Mouse (Mus musculus): Measurements from ENCODE around the gene Ffar1. TPM values are rescaled to one million over a fixed set of nuclear protein-coding genes. Genes with fewer than 3 reads are reported as not detected.

The Ffar1 gene
- total and polyA plus RNA-seq, 3 experiments, result 0.11 TPM; not detected in 2

DNA sequence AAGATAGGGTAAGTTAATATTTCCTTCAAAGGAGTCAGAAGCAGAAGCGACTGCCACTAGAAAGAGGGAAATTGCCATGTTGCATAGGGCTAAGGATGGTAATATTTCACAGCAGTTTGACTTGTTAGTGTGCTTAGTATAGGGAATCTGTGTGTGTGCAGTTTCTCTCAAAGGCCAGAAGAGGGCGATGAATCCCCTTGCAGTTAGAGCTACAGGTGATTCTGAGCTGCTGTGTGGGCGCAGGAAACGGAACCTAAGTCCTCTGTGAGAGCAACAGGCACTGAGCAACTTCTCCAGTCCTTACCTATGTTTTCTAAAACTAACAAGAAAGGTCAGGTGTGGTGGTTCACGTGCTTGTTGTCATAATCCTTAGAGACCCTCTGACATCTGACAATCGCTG lies 51.0 kb downstream of the Ffar1 start:
- TF ChIP-seq CTCF (IDR thresholded peaks at IDR 0.05; ENCODE audit: low read depth, low read length) (peak; percentile 61; the same call in 1 of the 2 replicates), GATA1 (IDR thresholded peaks at IDR 0.05; ENCODE audit: borderline replicate concordance, low read length) (no peak)
- no peaks in the 10 kb centered on the region for H3K36me3 ChIP-seq (replicated peaks)
- H3K4me3 ChIP-seq (ENCODE audit: low read depth, low read length), result no peak overlapping the region
- DNase-seq (ENCODE audit: low spot score) (no peak), ATAC-seq (ENCODE audit: extremely low read depth, insufficient number of reproducible peaks, low FRiP score, poor library complexity, severe bottlenecking) (no peak)
- H3K27me3 ChIP-seq (ENCODE audit: insufficient read depth, low read length), result 0 out of 2 replicates have a peak, but pooled peaks cover 6% of the 10 kb centered on the region
- no peaks in the 10 kb centered on the region for H3K9me3 ChIP-seq (replicated peaks)
- no peaks in the 10 kb centered on the region for H3K4me1 ChIP-seq (ENCODE audit: insufficient read depth, low read depth, low read length)

Other genes with a start within 250 kb of the Ffar1 start
Only the 20 nearest of the 27 such genes appear.
- gene Pmis2, start 190.0 kb downstream of the Ffar1 start, total RNA-seq (2014; fragmentation: Nextera tagmentation), result not detected in 2 replicates
- not detected in 2 replicates for gene Pmis2, start 190.0 kb downstream of the Ffar1 start, total RNA-seq (2017)
- not detected in 2 replicates for gene Pmis2, start 190.0 kb downstream of the Ffar1 start, polyA plus RNA-seq (2012)
- not detected in 2 replicates for gene 2200002J24Rik, start 162.6 kb downstream of the Ffar1 start, total RNA-seq (2014; fragmentation: Nextera tagmentation)
- not detected in 2 replicates for gene 2200002J24Rik, start 162.6 kb downstream of the Ffar1 start, total RNA-seq (2017)
- not detected in 2 replicates for gene 2200002J24Rik, start 162.6 kb downstream of the Ffar1 start, polyA plus RNA-seq (2012)
- not detected in 2 replicates for gene Atp4a, start 149.4 kb downstream of the Ffar1 start, total RNA-seq (2014; fragmentation: Nextera tagmentation)
- 0.05 and 0.06 TPM in 2 replicates for gene Atp4a, start 149.4 kb downstream of the Ffar1 start, total RNA-seq (2017)
- gene Atp4a, start 149.4 kb downstream of the Ffar1 start, polyA plus RNA-seq (2012), result not detected in 2 replicates
- gene Tmem147, start 132.0 kb downstream of the Ffar1 start, total RNA-seq (2014; fragmentation: Nextera tagmentation), result 57.5 and 67.7 TPM in 2 replicates
- 47.5 and 54.9 TPM in 2 replicates for gene Tmem147, start 132.0 kb downstream of the Ffar1 start, total RNA-seq (2017)
- gene Tmem147, start 132.0 kb downstream of the Ffar1 start, polyA plus RNA-seq (2012), result 40.1 and 44.9 TPM in 2 replicates
- gene Gapdhs, start 117.9 kb downstream of the Ffar1 start, total RNA-seq (2014; fragmentation: Nextera tagmentation), result not detected in 2 replicates
- not detected in 2 replicates for gene Gapdhs, start 117.9 kb downstream of the Ffar1 start, total RNA-seq (2017)
- gene Gapdhs, start 117.9 kb downstream of the Ffar1 start, polyA plus RNA-seq (2012), result not detected in 2 replicates
- 5.4 and 5.7 TPM in 2 replicates for gene Sbsn, start 110.1 kb downstream of the Ffar1 start, total RNA-seq (2014; fragmentation: Nextera tagmentation)
- gene Sbsn, start 110.1 kb downstream of the Ffar1 start, total RNA-seq (2017), result 0.52 and 5.1 TPM in 2 replicates
- 0.96 and 1.5 TPM in 2 replicates for gene Sbsn, start 110.1 kb downstream of the Ffar1 start, polyA plus RNA-seq (2012)
- gene Dmkn, start 97.8 kb downstream of the Ffar1 start, total RNA-seq (2014; fragmentation: Nextera tagmentation), result not detected in 2 replicates
- gene Dmkn, start 97.8 kb downstream of the Ffar1 start, total RNA-seq (2017), result 0.44 TPM in 1 of 2 replicates, not detected in the other
- gene Dmkn, start 97.8 kb downstream of the Ffar1 start, polyA plus RNA-seq (2012), result not detected in 2 replicates
- gene Krtdap, start 73.7 kb downstream of the Ffar1 start, total RNA-seq (2014; fragmentation: Nextera tagmentation), result not detected in 2 replicates
- gene Krtdap, start 73.7 kb downstream of the Ffar1 start, total RNA-seq (2017), result not detected in 2 replicates
- not detected in 2 replicates for gene Krtdap, start 73.7 kb downstream of the Ffar1 start, polyA plus RNA-seq (2012)
- not detected in 2 replicates for gene Ffar2, start 37.8 kb downstream of the Ffar1 start, total RNA-seq (2014; fragmentation: Nextera tagmentation)
- 0.23 and 0.33 TPM in 2 replicates for gene Ffar2, start 37.8 kb downstream of the Ffar1 start, total RNA-seq (2017)
- 0.31 and 0.34 TPM in 2 replicates for gene Ffar2, start 37.8 kb downstream of the Ffar1 start, polyA plus RNA-seq (2012)
- gene Ffar3, start 5.4 kb downstream of the Ffar1 start, total RNA-seq (2014; fragmentation: Nextera tagmentation), result not detected in 2 replicates
- 0.12 TPM in 1 of 2 replicates, not detected in the other for gene Ffar3, start 5.4 kb downstream of the Ffar1 start, total RNA-seq (2017)
- not detected in 2 replicates for gene Ffar3, start 5.4 kb downstream of the Ffar1 start, polyA plus RNA-seq (2012)
- not detected in 2 replicates for gene Cd22, start 18.8 kb upstream of the Ffar1 start, total RNA-seq (2014; fragmentation: Nextera tagmentation)
- gene Cd22, start 18.8 kb upstream of the Ffar1 start, total RNA-seq (2017), result 0.22 TPM in 1 of 2 replicates, not detected in the other
- not detected in 2 replicates for gene Cd22, start 18.8 kb upstream of the Ffar1 start, polyA plus RNA-seq (2012)
- not detected in 2 replicates for gene Mag, start 53.3 kb upstream of the Ffar1 start, total RNA-seq (2014; fragmentation: Nextera tagmentation)
- not detected in 2 replicates for gene Mag, start 53.3 kb upstream of the Ffar1 start, total RNA-seq (2017)
- gene Mag, start 53.3 kb upstream of the Ffar1 start, polyA plus RNA-seq (2012), result not detected in 2 replicates
- gene Hamp2, start 63.1 kb upstream of the Ffar1 start, total RNA-seq (2014; fragmentation: Nextera tagmentation), result not detected in 2 replicates
- not detected in 2 replicates for gene Hamp2, start 63.1 kb upstream of the Ffar1 start, total RNA-seq (2017)
- not detected in 2 replicates for gene Hamp2, start 63.1 kb upstream of the Ffar1 start, polyA plus RNA-seq (2012)
- not detected in 2 replicates for gene Hamp, start 82.5 kb upstream of the Ffar1 start, total RNA-seq (2014; fragmentation: Nextera tagmentation)
- gene Hamp, start 82.5 kb upstream of the Ffar1 start, total RNA-seq (2017), result not detected in 2 replicates
- gene Hamp, start 82.5 kb upstream of the Ffar1 start, polyA plus RNA-seq (2012), result not detected in 2 replicates
- 132 and 135 TPM in 2 replicates for gene Usf2, start 95.2 kb upstream of the Ffar1 start, total RNA-seq (2014; fragmentation: Nextera tagmentation)
- 63.8 and 69.9 TPM in 2 replicates for gene Usf2, start 95.2 kb upstream of the Ffar1 start, total RNA-seq (2017)
- 101 and 113 TPM in 2 replicates for gene Usf2, start 95.2 kb upstream of the Ffar1 start, polyA plus RNA-seq (2012)
- not detected in 2 replicates for gene Lsr, start 111.9 kb upstream of the Ffar1 start, total RNA-seq (2014; fragmentation: Nextera tagmentation)
- 0.11 TPM in 1 of 2 replicates, not detected in the other for gene Lsr, start 111.9 kb upstream of the Ffar1 start, total RNA-seq (2017)
- not detected in 2 replicates for gene Lsr, start 111.9 kb upstream of the Ffar1 start, polyA plus RNA-seq (2012)
- not detected in 2 replicates for gene Fam187b, start 112.2 kb upstream of the Ffar1 start, total RNA-seq (2014; fragmentation: Nextera tagmentation)
- 0.12 and 0.27 TPM in 2 replicates for gene Fam187b, start 112.2 kb upstream of the Ffar1 start, total RNA-seq (2017)
- 0.03 TPM in 1 of 2 replicates, not detected in the other for gene Fam187b, start 112.2 kb upstream of the Ffar1 start, polyA plus RNA-seq (2012)
- 0.75 and 1.7 TPM in 2 replicates for gene Fxyd5, start 180.9 kb upstream of the Ffar1 start, total RNA-seq (2014; fragmentation: Nextera tagmentation)
- gene Fxyd5, start 180.9 kb upstream of the Ffar1 start, total RNA-seq (2017), result 3.3 and 3.4 TPM in 2 replicates
- 1.2 and 1.8 TPM in 2 replicates for gene Fxyd5, start 180.9 kb upstream of the Ffar1 start, polyA plus RNA-seq (2012)
- gene Fxyd7, start 189.9 kb upstream of the Ffar1 start, total RNA-seq (2014; fragmentation: Nextera tagmentation), result not detected in 2 replicates
- gene Fxyd7, start 189.9 kb upstream of the Ffar1 start, total RNA-seq (2017), result not detected in 2 replicates
- gene Fxyd7, start 189.9 kb upstream of the Ffar1 start, polyA plus RNA-seq (2012), result not detected in 2 replicates
- gene Fxyd1, start 195.6 kb upstream of the Ffar1 start, total RNA-seq (2014; fragmentation: Nextera tagmentation), result not detected in 2 replicates
- gene Fxyd1, start 195.6 kb upstream of the Ffar1 start, total RNA-seq (2017), result 0.35 TPM in 1 of 2 replicates, not detected in the other
- not detected in 2 replicates for gene Fxyd1, start 195.6 kb upstream of the Ffar1 start, polyA plus RNA-seq (2012)

All from G1E (cell line).